Mouse (Mus musculus): Measurements from ENCODE around the gene Smoc1. TPM values are rescaled to one million over a fixed set of nuclear protein-coding genes. Genes with fewer than 3 reads are reported as not detected.
A peak's percentile ranks its signal among the peaks of the same experiment; 100 is the strongest.

Gene Smoc1
- polyA plus RNA-seq, 1 experiment from 2014 or later = 21.4 TPM

DNA sequence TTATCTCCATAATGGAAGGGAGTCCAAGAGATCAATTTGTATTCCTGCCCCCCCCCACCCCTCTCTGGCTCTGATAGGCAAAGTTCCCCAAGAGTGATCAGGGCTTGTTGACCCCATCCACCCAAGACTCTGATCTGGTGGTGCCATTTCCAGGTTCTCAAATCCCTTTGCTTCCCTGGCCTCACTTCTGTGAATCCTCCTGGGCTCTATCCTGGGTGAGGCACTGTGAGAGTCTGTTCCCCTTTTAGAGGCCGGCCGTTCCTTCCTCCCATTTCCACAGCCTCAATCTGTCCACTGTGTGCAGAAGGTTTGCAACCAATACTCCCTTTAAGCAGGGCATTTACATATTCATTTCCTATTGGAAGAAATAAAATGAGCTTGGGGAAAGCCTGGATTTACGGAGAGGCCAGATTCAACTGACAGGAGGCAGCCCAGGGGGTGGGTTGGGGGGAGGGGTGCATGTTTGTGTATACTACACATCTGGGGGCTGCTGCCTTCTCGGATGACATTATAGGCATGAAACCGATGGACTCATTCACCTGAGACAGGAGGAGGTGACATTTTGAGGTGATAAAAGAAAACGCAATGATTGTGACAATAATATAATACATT lies 199.5 kb downstream of the Smoc1 start:
- Histone ChIP-seq H3K4me3 (no peak overlapping the region), H3K36me3 (no peaks in the 10 kb centered on the region), H3K27me3 (no peaks in the 10 kb centered on the region), H3K9ac (no peak overlapping the region), H3K4me2 (no peak overlapping the region), H3K27ac (peak overlapping the region; percentile 75), H3K4me1 (replicated peaks) (peaks cover 30% of the 10 kb centered on the region), H3K9me3 (no peaks in the 10 kb centered on the region)
- ATAC-seq (ENCODE audit: low FRiP score) = no peak
- 41% methylated on average over 6 of the region's 6 CpGs for WGBS

DNA sequence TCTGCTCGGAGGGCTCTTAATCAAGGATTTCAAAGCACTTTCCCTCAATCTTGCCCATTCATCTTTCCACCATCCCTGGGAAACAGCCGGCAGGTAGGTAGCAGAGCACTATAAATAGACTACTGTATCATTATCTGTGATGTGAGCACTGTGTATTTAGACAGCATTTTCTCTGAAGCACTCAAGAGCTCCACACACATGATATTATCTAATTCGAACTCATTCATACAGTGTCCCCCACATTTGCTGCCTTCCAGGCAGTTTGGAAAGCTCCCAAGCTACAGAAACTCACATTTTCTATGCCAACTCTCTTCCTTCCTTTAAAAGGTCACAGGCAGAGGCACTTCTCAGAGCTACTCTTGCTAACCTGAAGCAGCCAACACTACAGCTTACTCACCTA lies 200.0 kb downstream of the Smoc1 start:
- 63% methylated on average over 3 of the region's 3 CpGs for WGBS
- Histone ChIP-seq H3K9ac (no peak overlapping the region), H3K36me3 (no peaks in the 10 kb centered on the region), H3K4me2 (no peak overlapping the region), H3K4me3 (no peak overlapping the region), H3K27me3 (no peaks in the 10 kb centered on the region), H3K4me1 (replicated peaks) (peaks cover 30% of the 10 kb centered on the region), H3K9me3 (no peaks in the 10 kb centered on the region), H3K27ac (peak overlapping the region; percentile 75)
- ATAC-seq (ENCODE audit: low FRiP score) = no peak

DNA sequence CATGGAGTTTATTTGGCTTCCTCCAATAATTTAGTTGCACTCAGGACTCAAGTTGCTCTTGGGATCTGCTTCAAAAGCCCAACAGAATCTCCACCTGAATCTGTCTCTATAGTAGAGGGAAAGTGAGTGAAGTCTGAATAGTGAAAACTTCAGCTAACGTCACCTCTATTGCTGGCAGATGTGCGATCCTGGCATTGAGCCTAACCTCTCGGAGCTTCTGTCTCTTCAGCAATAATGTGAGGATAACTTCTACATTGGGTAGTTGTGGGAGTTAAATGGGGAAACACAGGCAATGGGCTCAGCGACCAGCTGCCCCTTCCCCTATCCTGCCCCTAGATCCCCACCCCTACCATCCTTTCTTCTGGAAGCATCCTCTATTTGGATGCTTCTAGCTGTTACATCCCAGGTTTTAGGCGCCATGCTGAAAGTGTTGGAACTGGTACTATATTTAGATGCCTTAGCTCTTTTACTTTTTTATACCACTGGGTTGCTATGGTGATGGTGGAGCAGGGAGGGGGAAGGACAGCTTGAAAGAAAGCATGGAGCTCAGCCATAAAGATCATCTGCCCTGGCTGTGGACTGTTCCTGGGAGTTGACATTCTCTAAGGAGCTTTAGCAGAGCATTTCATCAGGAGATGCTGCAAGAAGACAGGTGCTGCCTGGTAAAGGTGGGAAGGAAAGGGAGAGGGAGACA lies 201.3 kb downstream of the Smoc1 start:
- ATAC-seq (ENCODE audit: low FRiP score) = 0 out of 2 replicates have a peak, but pooled peaks have one; percentile 46
- Histone ChIP-seq H3K27me3 (no peaks in the 10 kb centered on the region), H3K36me3 (no peaks in the 10 kb centered on the region), H3K4me3 (no peak overlapping the region), H3K27ac (0 out of 2 replicates have a peak overlapping the region, but pooled peaks have one; percentile 24), H3K4me1 (replicated peaks) (peaks cover 30% of the 10 kb centered on the region), H3K9me3 (no peaks in the 10 kb centered on the region), H3K4me2 (no peak overlapping the region), H3K9ac (no peak overlapping the region)
- WGBS = 65% methylated on average over 5 of the region's 5 CpGs

DNA sequence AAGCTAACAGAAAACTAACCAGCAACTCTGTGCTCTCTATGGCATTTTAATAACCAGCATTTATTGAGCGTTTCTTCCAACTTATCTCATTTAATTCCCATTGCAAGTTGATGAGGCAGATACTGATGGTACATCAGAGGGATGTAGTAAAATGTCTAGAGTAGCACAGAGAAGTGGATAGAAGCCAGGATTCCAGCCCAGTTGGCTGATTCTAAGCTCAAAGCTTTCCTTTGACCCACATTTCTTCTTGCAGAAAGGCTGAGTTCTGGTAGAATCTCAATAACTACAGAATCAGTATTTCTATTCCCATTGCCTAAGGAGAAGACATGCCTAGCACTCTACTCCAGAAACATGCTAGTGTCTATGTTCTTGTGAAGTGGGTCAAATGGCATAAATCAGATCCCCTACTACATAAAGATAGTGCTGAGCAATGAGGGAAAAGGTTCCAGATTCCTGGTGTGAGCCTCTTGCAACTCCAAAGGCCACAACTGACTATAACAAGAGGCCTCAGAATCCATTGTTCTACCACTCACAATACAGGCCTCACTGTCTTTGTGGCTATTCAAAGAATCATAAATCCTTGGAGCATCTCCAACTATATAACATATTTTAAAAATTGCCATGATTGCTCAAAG lies 207.3 kb downstream of the Smoc1 start:
- H3K9me3 ChIP-seq = peaks cover 5% of the 10 kb centered on the region; the same call in 1 of the 2 replicates
- H3K36me3 ChIP-seq = no peaks in the 10 kb centered on the region
- no peak overlapping the region for H3K4me2 ChIP-seq
- H3K9ac ChIP-seq = no peak overlapping the region
- no peaks in the 10 kb centered on the region for H3K4me1 ChIP-seq (replicated peaks)
- H3K27me3 ChIP-seq = no peaks in the 10 kb centered on the region
- H3K27ac ChIP-seq = no peak overlapping the region
- H3K4me3 ChIP-seq = no peak overlapping the region
- no peak for ATAC-seq (ENCODE audit: low FRiP score)
- 95% methylated on average over 1 of the region's 1 CpGs for WGBS

DNA sequence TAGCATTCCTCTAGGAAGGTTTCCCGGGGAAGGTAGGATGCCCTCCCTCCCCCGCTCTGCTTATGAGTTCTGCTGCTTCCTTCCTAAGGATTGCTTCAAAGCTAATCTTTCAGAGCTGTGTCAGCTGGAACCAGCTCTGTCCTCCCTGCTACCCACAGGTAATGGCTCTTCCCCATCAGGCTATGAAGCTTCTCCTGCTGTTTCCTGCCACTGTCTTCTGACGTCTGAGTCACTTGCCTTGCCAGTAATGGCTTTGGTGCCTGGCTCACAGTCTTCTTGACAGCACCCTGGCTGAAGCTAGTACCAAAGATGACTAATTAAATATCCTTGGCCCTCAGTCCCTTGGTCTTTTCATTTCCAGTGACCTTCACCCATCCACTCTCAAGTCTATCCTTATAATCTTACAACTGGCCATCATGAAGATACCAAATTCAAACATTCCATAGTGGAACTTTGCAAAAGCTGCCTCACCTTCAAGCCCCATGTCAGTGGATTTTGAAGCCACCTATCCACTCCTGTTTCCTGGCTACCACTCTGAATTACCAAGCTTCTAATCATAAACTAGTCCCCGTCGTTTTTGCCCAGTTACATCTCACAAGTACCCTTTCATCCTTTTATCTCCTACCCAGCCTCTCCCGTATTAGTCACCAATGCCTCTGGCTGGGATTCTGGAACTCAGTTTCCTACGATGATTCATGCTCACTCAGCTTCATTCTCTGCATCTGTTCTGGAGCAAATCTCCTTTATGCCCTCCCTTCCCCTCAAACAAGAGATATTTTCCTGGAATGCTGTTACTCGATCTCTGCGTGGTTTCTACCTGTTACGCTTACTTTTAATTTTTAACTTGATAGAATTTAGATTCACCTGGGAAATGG lies 209.1 kb downstream of the Smoc1 start:
- 85% methylated on average over 10 of the region's 10 CpGs for WGBS
- Histone ChIP-seq H3K27me3 (no peaks in the 10 kb centered on the region), H3K36me3 (no peaks in the 10 kb centered on the region), H3K4me3 (no peak overlapping the region), H3K9me3 (peaks cover 5% of the 10 kb centered on the region; the same call in 1 of the 2 replicates), H3K4me2 (no peak overlapping the region), H3K4me1 (replicated peaks) (no peaks in the 10 kb centered on the region), H3K9ac (no peak overlapping the region), H3K27ac (no peak overlapping the region)
- ATAC-seq (ENCODE audit: low FRiP score) = no peak

Small RNA genes within 50 kb of the gene (microRNA-seq; reads per million reads assigned to microRNA genes)
- 25.8 reads per million, percentile 33 among the genes with 10 or more reads in this experiment for gene Mir3067

Other genes with a start within 250 kb of the Smoc1 start
- 11.4 and 12.8 TPM in 2 replicates for gene Susd6, start 236.3 kb upstream of the Smoc1 start, polyA plus RNA-seq (2015; fragmentation: Nextera tagmentation; extraction: Ambion mirVana)
- gene Srsf5, start 81.3 kb upstream of the Smoc1 start, polyA plus RNA-seq (2015; fragmentation: Nextera tagmentation; extraction: Ambion mirVana) = 479 and 495 TPM in 2 replicates
- gene Slc10a1, start 58.1 kb upstream of the Smoc1 start, polyA plus RNA-seq (2015; fragmentation: Nextera tagmentation; extraction: Ambion mirVana) = 0.21 and 0.76 TPM in 2 replicates

All from hindbrain, embryonic 13.5 days (tissue).